Mouse (Mus musculus): ENCODE data around the gene Gm20532. TPM values are rescaled to one million over a fixed set of nuclear protein-coding genes. Genes with fewer than 3 reads are reported as not detected.

The Gm20532 gene
- polyA plus RNA-seq, 1 experiment from 2014 or later, result not detected

- 29% methylated on average over 4 of the region's 4 CpGs for WGBS
- H3K9ac ChIP-seq, result peak overlapping the region; percentile 58
- 0 out of 2 replicates have a peak overlapping the region, but pooled peaks have one; percentile 39 for H3K27ac ChIP-seq
These were observed 2.1 kb downstream of the Gm20532 start for GRCm38 (mm10) chr2:26588573-26588972.

GRCm38 (mm10) chr2:26589284-26589683 is 2.8 kb downstream of the Gm20532 start:
- no peaks in the 10 kb centered on the region for H3K27me3 ChIP-seq
- peaks cover 14% of the 10 kb centered on the region for H3K36me3 ChIP-seq
- H3K4me3 ChIP-seq, result no peak overlapping the region
- ATAC-seq (ENCODE audit: insufficient number of reproducible peaks, insufficient read depth, low FRiP score, low TSS enrichment, low read depth), result no peak
- WGBS, result 89% methylated on average over 10 of the region's 10 CpGs
- H3K4me1 ChIP-seq, result peaks cover 10% of the 10 kb centered on the region
- H3K4me2 ChIP-seq, result peak overlapping the region; percentile 18; the same call in 1 of the 2 replicates
- 0 out of 2 replicates have a peak overlapping the region, but pooled peaks have one; percentile 7 for H3K9ac ChIP-seq
- H3K9me3 ChIP-seq, result no peaks in the 10 kb centered on the region
- 0 out of 2 replicates have a peak overlapping the region, but pooled peaks have one; percentile 39 for H3K27ac ChIP-seq

More at GRCm38 (mm10) chr2:26588573-26588972, 2.1 kb downstream of the Gm20532 start:
- H3K9me3 ChIP-seq, result no peaks in the 10 kb centered on the region
- peaks cover 14% of the 10 kb centered on the region for H3K36me3 ChIP-seq
- H3K4me1 ChIP-seq, result peaks cover 10% of the 10 kb centered on the region
- no peaks in the 10 kb centered on the region for H3K27me3 ChIP-seq
- H3K4me2 ChIP-seq, result peak overlapping the region; percentile 83
- no peak overlapping the region; the same call in 1 of the 2 replicates for H3K4me3 ChIP-seq
- ATAC-seq (ENCODE audit: insufficient number of reproducible peaks, insufficient read depth, low FRiP score, low TSS enrichment, low read depth), result no peak

- Histone ChIP-seq H3K4me1 (peaks cover 10% of the 10 kb centered on the region), H3K9me3 (no peaks in the 10 kb centered on the region), H3K27me3 (no peaks in the 10 kb centered on the region), H3K9ac (no peak overlapping the region), H3K4me3 (no peak overlapping the region), H3K27ac (no peak overlapping the region), H3K4me2 (no peak overlapping the region), H3K36me3 (peaks cover 23% of the 10 kb centered on the region)
- ATAC-seq (ENCODE audit: insufficient number of reproducible peaks, insufficient read depth, low FRiP score, low TSS enrichment, low read depth), result no peak
- WGBS, result 94% methylated on average over 7 of the region's 7 CpGs
These were observed 3.8 kb downstream of the Gm20532 start for GRCm38 (mm10) chr2:26590282-26590681.

- H3K4me3 ChIP-seq, result no peak overlapping the region
- no peak for ATAC-seq (ENCODE audit: insufficient number of reproducible peaks, insufficient read depth, low FRiP score, low TSS enrichment, low read depth)
- H3K36me3 ChIP-seq, result peaks cover 30% of the 10 kb centered on the region
- H3K4me2 ChIP-seq, result no peak overlapping the region
- no peaks in the 10 kb centered on the region for H3K27me3 ChIP-seq
- no peak overlapping the region for H3K27ac ChIP-seq
- H3K4me1 ChIP-seq, result peaks cover 10% of the 10 kb centered on the region
- WGBS, result 92% methylated on average over 7 of the region's 7 CpGs
- no peak overlapping the region for H3K9ac ChIP-seq
- no peaks in the 10 kb centered on the region for H3K9me3 ChIP-seq
These were observed 4.5 kb downstream of the Gm20532 start for GRCm38 (mm10) chr2:26590962-26591361.

GRCm38 (mm10) chr2:26591416-26591815 is 5.0 kb downstream of the Gm20532 start:
- ATAC-seq (ENCODE audit: insufficient number of reproducible peaks, insufficient read depth, low FRiP score, low TSS enrichment, low read depth), result no peak
- Histone ChIP-seq H3K27ac (no peak overlapping the region), H3K9ac (no peak overlapping the region), H3K4me3 (no peak overlapping the region), H3K36me3 (peaks cover 33% of the 10 kb centered on the region), H3K9me3 (no peaks in the 10 kb centered on the region), H3K27me3 (no peaks in the 10 kb centered on the region), H3K4me2 (no peak overlapping the region), H3K4me1 (peaks cover 10% of the 10 kb centered on the region)
- 76% methylated on average over 12 of the region's 12 CpGs for WGBS

- Histone ChIP-seq H3K4me1 (peaks cover 4% of the 10 kb centered on the region), H3K9me3 (no peaks in the 10 kb centered on the region), H3K4me3 (no peak overlapping the region), H3K36me3 (peaks cover 36% of the 10 kb centered on the region), H3K9ac (no peak overlapping the region), H3K27ac (no peak overlapping the region), H3K27me3 (no peaks in the 10 kb centered on the region), H3K4me2 (no peak overlapping the region)
- ATAC-seq (ENCODE audit: insufficient number of reproducible peaks, insufficient read depth, low FRiP score, low TSS enrichment, low read depth), result no peak
- 79% methylated on average over 9 of the region's 9 CpGs for WGBS
These were observed 7.0 kb downstream of the Gm20532 start for GRCm38 (mm10) chr2:26593211-26594021.

GRCm38 (mm10) chr2:26594022-26594346 is 7.5 kb downstream of the Gm20532 start:
- WGBS, result 66% methylated on average over 9 of the region's 9 CpGs
- Histone ChIP-seq H3K9me3 (no peaks in the 10 kb centered on the region), H3K9ac (no peak overlapping the region), H3K27ac (no peak overlapping the region), H3K4me1 (peaks cover 8% of the 10 kb centered on the region), H3K4me2 (no peak overlapping the region), H3K36me3 (peaks cover 36% of the 10 kb centered on the region), H3K4me3 (no peak overlapping the region), H3K27me3 (no peaks in the 10 kb centered on the region)
- no peak for ATAC-seq (ENCODE audit: insufficient number of reproducible peaks, insufficient read depth, low FRiP score, low TSS enrichment, low read depth)

GRCm38 (mm10) chr2:26594461-26594933 is 8.1 kb downstream of the Gm20532 start:
- no peak for ATAC-seq (ENCODE audit: insufficient number of reproducible peaks, insufficient read depth, low FRiP score, low TSS enrichment, low read depth)
- Histone ChIP-seq H3K27me3 (no peaks in the 10 kb centered on the region), H3K4me2 (no peak overlapping the region), H3K4me3 (no peak overlapping the region), H3K27ac (no peak overlapping the region), H3K9me3 (no peaks in the 10 kb centered on the region), H3K9ac (no peak overlapping the region), H3K4me1 (peaks cover 8% of the 10 kb centered on the region), H3K36me3 (peaks cover 36% of the 10 kb centered on the region)
- WGBS, result 85% methylated on average over 7 of the region's 7 CpGs

GRCm38 (mm10) chr2:26594934-26595724 is 8.7 kb downstream of the Gm20532 start:
- Histone ChIP-seq H3K4me3 (no peak overlapping the region), H3K4me2 (no peak overlapping the region), H3K27ac (no peak overlapping the region), H3K9me3 (no peaks in the 10 kb centered on the region), H3K36me3 (peaks cover 36% of the 10 kb centered on the region), H3K9ac (no peak overlapping the region), H3K4me1 (peaks cover 8% of the 10 kb centered on the region), H3K27me3 (no peaks in the 10 kb centered on the region)
- ATAC-seq (ENCODE audit: insufficient number of reproducible peaks, insufficient read depth, low FRiP score, low TSS enrichment, low read depth), result 0 out of 2 replicates have a peak, but pooled peaks have one; percentile 8
- WGBS, result 76% methylated on average over 6 of the region's 6 CpGs

- Histone ChIP-seq H3K9me3 (no peaks in the 10 kb centered on the region), H3K4me1 (peaks cover 8% of the 10 kb centered on the region), H3K4me2 (no peak overlapping the region), H3K9ac (no peak overlapping the region), H3K27ac (no peak overlapping the region), H3K4me3 (no peak overlapping the region), H3K36me3 (peaks cover 36% of the 10 kb centered on the region), H3K27me3 (no peaks in the 10 kb centered on the region)
- no peak for ATAC-seq (ENCODE audit: insufficient number of reproducible peaks, insufficient read depth, low FRiP score, low TSS enrichment, low read depth)
- 84% methylated on average over 11 of the region's 11 CpGs for WGBS
These were observed 9.4 kb downstream of the Gm20532 start for GRCm38 (mm10) chr2:26595725-26596435.

GRCm38 (mm10) chr2:26596898-26597297 is 10.5 kb downstream of the Gm20532 start:
- ATAC-seq (ENCODE audit: insufficient number of reproducible peaks, insufficient read depth, low FRiP score, low TSS enrichment, low read depth), result no peak
- H3K4me1 ChIP-seq, result peaks cover 8% of the 10 kb centered on the region
- H3K9me3 ChIP-seq, result no peaks in the 10 kb centered on the region
- no peak overlapping the region for H3K9ac ChIP-seq
- H3K27me3 ChIP-seq, result no peaks in the 10 kb centered on the region
- H3K36me3 ChIP-seq, result peaks cover 35% of the 10 kb centered on the region
- no peak overlapping the region for H3K4me2 ChIP-seq
- H3K27ac ChIP-seq, result no peak overlapping the region
- H3K4me3 ChIP-seq, result no peak overlapping the region
- 95% methylated on average over 3 of the region's 3 CpGs for WGBS
